Mouse (Mus musculus): ENCODE measurements around the gene Zfyve27. TPM values are rescaled to one million over a fixed set of nuclear protein-coding genes. Genes with fewer than 3 reads are reported as not detected.

Zfyve27 gene
- polyA plus RNA-seq, 1 experiment from 2014 or later, result 20.3 TPM

DNA sequence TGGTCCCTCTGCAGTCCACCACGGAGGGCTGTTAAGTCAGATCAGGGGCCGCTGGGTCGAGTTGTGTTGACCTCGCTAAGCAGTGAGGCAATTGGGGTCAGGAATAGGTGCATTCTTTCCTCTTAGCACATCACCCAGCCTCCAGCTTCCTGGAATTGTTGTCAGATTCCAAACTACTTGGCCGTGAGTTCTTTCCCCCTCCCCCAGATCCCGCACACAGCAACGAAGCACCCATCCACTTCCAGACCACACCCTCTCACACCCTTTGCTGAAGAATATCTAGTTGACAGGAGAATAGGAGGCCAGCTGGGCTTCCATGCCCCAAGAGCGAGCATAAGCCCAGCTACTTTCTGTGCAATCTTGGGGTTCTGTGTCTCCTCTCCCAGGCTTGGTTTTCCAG is 48.2 kb downstream of the Zfyve27 start:
- H3K4me3 ChIP-seq (replicated peaks; ENCODE audit: low read depth, low read length), result no peak overlapping the region
- no peak for TF ChIP-seq CTCF (IDR thresholded peaks at IDR 0.05; ENCODE audit: low read depth)
- no peak overlapping the region for H3K27ac ChIP-seq
- 35% methylated on average over 8 of the region's 8 CpGs for WGBS
- H3K27me3 ChIP-seq (ENCODE audit: insufficient read depth, low read length), result no peaks in the 10 kb centered on the region
- H3K4me2 ChIP-seq (ENCODE audit: low read length), result no peak overlapping the region
- H3K9ac ChIP-seq (ENCODE audit: low read depth, low read length), result no peak overlapping the region
- DNase-seq (ENCODE audit: low spot score), result no peak
- no peak for ATAC-seq (replicated peaks; ENCODE audit: low FRiP score, low read depth)
- no peaks in the 10 kb centered on the region for H3K4me1 ChIP-seq (replicated peaks; ENCODE audit: insufficient read depth, low read length)
- H3K9me3 ChIP-seq (replicated peaks; ENCODE audit: low read length), result no peaks in the 10 kb centered on the region
- no peaks in the 10 kb centered on the region for H3K36me3 ChIP-seq (ENCODE audit: insufficient read depth, low read length)

GRCm38 (mm10) chr19:42214601-42215000 is 50.9 kb downstream of the Zfyve27 start:
- WGBS, result 68% methylated on average over 2 of the region's 2 CpGs
- Histone ChIP-seq H3K4me3 (replicated peaks; ENCODE audit: low read depth, low read length) (no peak overlapping the region), H3K9me3 (replicated peaks; ENCODE audit: low read length) (no peaks in the 10 kb centered on the region), H3K9ac (ENCODE audit: low read depth, low read length) (no peak overlapping the region), H3K4me2 (ENCODE audit: low read length) (no peak overlapping the region), H3K27ac (no peak overlapping the region), H3K27me3 (ENCODE audit: insufficient read depth, low read length) (no peaks in the 10 kb centered on the region), H3K36me3 (ENCODE audit: insufficient read depth, low read length) (no peaks in the 10 kb centered on the region), H3K4me1 (replicated peaks; ENCODE audit: insufficient read depth, low read length) (no peaks in the 10 kb centered on the region)
- DNase-seq (ENCODE audit: low spot score) (no peak), ATAC-seq (replicated peaks; ENCODE audit: low FRiP score, low read depth) (no peak)
- no peak for TF ChIP-seq CTCF (IDR thresholded peaks at IDR 0.05; ENCODE audit: low read depth)

DNA sequence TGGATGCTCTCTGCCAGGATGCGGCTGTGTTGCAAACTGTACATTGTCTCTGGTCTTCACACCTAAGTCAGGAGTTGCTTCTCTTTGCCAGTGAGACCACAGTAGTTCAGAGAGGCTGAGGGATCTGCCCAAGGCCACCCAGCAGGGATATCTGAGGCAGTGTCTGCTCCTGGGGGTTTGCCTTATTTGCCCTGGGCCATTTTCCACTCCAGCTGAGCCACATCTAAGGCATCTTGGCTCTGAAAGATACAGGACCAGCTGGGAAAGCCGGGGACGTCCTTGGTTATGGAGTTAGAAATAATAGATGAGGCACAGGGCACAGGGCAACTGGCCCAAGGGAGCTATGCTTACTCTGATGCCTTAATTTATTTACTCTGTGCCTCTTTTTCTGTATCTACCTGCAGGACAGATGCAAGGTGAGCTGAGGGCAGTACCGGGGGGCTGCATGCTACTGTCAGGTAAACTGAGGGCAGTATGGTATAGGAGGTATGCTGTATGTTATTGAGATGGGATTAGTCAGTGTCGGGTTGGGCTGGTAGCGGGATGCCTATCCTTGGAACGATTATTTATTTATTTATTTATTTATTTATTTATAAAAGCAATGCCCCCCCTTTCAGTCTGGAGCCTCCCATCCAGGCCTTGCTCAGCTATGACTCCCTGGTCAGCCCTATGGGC is 53.1 kb downstream of the Zfyve27 start:
- Histone ChIP-seq H3K9ac (ENCODE audit: low read depth, low read length) (no peak overlapping the region), H3K4me2 (ENCODE audit: low read length) (no peak overlapping the region), H3K27ac (no peak overlapping the region), H3K9me3 (replicated peaks; ENCODE audit: low read length) (no peaks in the 10 kb centered on the region), H3K36me3 (ENCODE audit: insufficient read depth, low read length) (no peaks in the 10 kb centered on the region), H3K4me1 (replicated peaks; ENCODE audit: insufficient read depth, low read length) (no peaks in the 10 kb centered on the region), H3K27me3 (ENCODE audit: insufficient read depth, low read length) (no peaks in the 10 kb centered on the region), H3K4me3 (replicated peaks; ENCODE audit: low read depth, low read length) (no peak overlapping the region)
- DNase-seq (ENCODE audit: low spot score) (no peak), ATAC-seq (replicated peaks; ENCODE audit: low FRiP score, low read depth) (no peak)
- no peak for TF ChIP-seq CTCF (IDR thresholded peaks at IDR 0.05; ENCODE audit: low read depth)
- 63% methylated on average over 7 of the region's 7 CpGs for WGBS

GRCm38 (mm10) chr19:42217374-42217763 is 53.6 kb downstream of the Zfyve27 start:
- DNase-seq (ENCODE audit: low spot score), result peak; percentile 54
- Histone ChIP-seq H3K27me3 (ENCODE audit: insufficient read depth, low read length) (no peaks in the 10 kb centered on the region), H3K9ac (ENCODE audit: low read depth, low read length) (no peak overlapping the region), H3K4me2 (ENCODE audit: low read length) (no peak overlapping the region), H3K27ac (no peak overlapping the region), H3K4me1 (replicated peaks; ENCODE audit: insufficient read depth, low read length) (no peaks in the 10 kb centered on the region), H3K9me3 (replicated peaks; ENCODE audit: low read length) (no peaks in the 10 kb centered on the region), H3K4me3 (replicated peaks; ENCODE audit: low read depth, low read length) (no peak overlapping the region), H3K36me3 (ENCODE audit: insufficient read depth, low read length) (no peaks in the 10 kb centered on the region)
- peak; percentile 73 for TF ChIP-seq CTCF (IDR thresholded peaks at IDR 0.05; ENCODE audit: low read depth)
- ATAC-seq (replicated peaks; ENCODE audit: low FRiP score, low read depth), result no peak
- 29% methylated on average over 2 of the region's 2 CpGs for WGBS

DNA sequence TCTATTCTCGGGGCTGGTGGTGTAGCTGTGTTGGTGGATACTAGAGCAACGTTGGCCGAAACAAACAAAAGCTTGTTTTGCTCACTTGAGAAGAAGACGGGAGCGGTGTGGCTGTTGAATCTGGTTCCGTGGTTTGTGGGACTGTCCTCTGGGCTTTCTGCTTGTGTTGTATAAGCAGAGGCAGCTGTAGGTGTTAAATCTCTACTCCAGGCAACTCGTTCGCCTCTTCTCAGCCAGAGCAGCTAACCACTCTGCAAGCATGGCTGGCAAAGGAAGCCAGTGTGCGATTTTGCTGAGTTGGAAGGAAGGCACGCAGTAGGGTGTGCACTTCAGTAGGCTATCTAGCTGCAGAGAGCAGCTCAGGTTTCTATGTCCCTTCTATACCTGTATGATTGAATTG is 62.7 kb downstream of the Zfyve27 start:
- H3K27me3 ChIP-seq (ENCODE audit: insufficient read depth, low read length), result no peaks in the 10 kb centered on the region
- DNase-seq (ENCODE audit: low spot score), result no peak
- ATAC-seq (replicated peaks; ENCODE audit: low FRiP score, low read depth), result no peak
- WGBS, result 75% methylated on average over 10 of the region's 10 CpGs
- H3K27ac ChIP-seq, result no peak overlapping the region
- H3K4me3 ChIP-seq (replicated peaks; ENCODE audit: low read depth, low read length), result no peak overlapping the region
- H3K9me3 ChIP-seq (replicated peaks; ENCODE audit: low read length), result no peaks in the 10 kb centered on the region
- no peak for TF ChIP-seq CTCF (IDR thresholded peaks at IDR 0.05; ENCODE audit: low read depth)
- H3K36me3 ChIP-seq (ENCODE audit: insufficient read depth, low read length), result no peaks in the 10 kb centered on the region
- H3K4me1 ChIP-seq (replicated peaks; ENCODE audit: insufficient read depth, low read length), result no peaks in the 10 kb centered on the region
- H3K9ac ChIP-seq (ENCODE audit: low read depth, low read length), result no peak overlapping the region
- no peak overlapping the region for H3K4me2 ChIP-seq (ENCODE audit: low read length)

DNA sequence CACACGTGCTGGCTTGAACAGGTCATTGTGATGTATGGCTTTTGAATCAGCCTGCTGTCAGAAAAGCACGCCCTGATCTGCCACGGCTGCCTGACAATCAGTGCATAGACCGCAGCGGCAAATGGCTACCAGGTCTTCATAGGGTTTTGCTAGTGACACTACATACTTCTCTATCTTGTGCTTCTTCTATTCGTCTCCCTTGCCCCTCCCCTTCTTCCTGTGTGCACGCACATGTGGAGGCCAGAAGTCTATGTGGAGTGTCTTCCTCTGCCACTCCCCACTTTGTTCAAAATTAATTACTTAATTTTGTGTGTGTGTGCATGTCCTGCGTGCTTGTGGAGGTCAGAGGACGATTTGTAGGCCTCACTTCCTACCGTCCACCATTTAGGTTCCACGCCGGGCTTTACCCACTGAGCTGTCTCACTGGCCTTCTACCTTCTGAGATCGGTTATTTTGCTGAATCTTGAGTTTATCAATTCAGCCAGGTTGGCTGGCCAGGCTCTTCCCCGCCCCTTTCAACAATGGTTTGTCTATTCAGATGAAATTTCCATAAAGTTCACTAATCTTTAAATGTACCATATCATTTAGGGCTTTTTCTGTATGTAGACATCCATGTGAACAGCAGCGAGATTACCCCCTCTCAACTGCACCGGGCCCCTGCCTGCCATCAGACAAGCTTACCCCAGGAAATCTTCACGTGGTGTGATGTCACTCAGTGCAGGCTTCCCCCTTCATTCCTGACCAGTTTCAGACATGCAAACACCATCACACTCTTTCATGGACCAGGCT is 65.9 kb downstream of the Zfyve27 start:
- no peak for ATAC-seq (replicated peaks; ENCODE audit: low FRiP score, low read depth)
- WGBS, result 75% methylated on average over 17 of the region's 17 CpGs
- TF ChIP-seq CTCF (IDR thresholded peaks at IDR 0.05; ENCODE audit: low read depth), result no peak

More for the DNA sequence above, 65.9 kb downstream of the Zfyve27 start:
- no peaks in the 10 kb centered on the region for H3K36me3 ChIP-seq (ENCODE audit: insufficient read depth, low read length)
- H3K27me3 ChIP-seq (ENCODE audit: insufficient read depth, low read length), result no peaks in the 10 kb centered on the region
- no peak overlapping the region for H3K27ac ChIP-seq
- H3K9me3 ChIP-seq (replicated peaks; ENCODE audit: low read length), result no peaks in the 10 kb centered on the region
- H3K4me3 ChIP-seq (replicated peaks; ENCODE audit: low read depth, low read length), result no peak overlapping the region
- no peak overlapping the region for H3K9ac ChIP-seq (ENCODE audit: low read depth, low read length)
- no peaks in the 10 kb centered on the region for H3K4me1 ChIP-seq (replicated peaks; ENCODE audit: insufficient read depth, low read length)
- no peak for DNase-seq (ENCODE audit: low spot score)
- no peak overlapping the region for H3K4me2 ChIP-seq (ENCODE audit: low read length)
